Mouse (Mus musculus) intestine, embryonic 14.5 days (tissue): ENCODE results near the gene Vmp1. TPM values are rescaled to one million over a fixed set of nuclear protein-coding genes. Genes with fewer than 3 reads are reported as not detected.

Experiments used
- ATAC-seq: fragments of 200-750 bp; cut with Nextera tagmentation; replicated peaks from 2 replicates; pipeline ENCODE4 v1.8.0; 2017; ENCODE audit warnings: low read depth, moderate number of reproducible peaks, moderate TSS enrichment, moderate library complexity; ENCODE audit not compliant: low FRiP score, low TSS enrichment
- DNase-seq: peaks from one replicate; pipeline ENCODE4 v3.0.0-alpha.2; 2018; ENCODE audit warnings: low spot score
- H3K27ac ChIP-seq: fragments of 300-500 bp; sonication (generic); 2 replicates; pipeline ENCODE4 v1.5.1; 2014; ENCODE audit warnings: low read depth, mild to moderate bottlenecking, control low read depth
- H3K27me3 ChIP-seq: fragments of 300-500 bp; sonication (generic); replicated peaks from 2 replicates; pipeline ENCODE4 v1.6.1; 2014; ENCODE audit warnings: low read length, control low read depth; ENCODE audit not compliant: control insufficient read depth, insufficient read depth
- H3K36me3 ChIP-seq: fragments of 300-500 bp; sonication (generic); 2 replicates; pipeline ENCODE4 v1.6.1; 2014; ENCODE audit warnings: low read length, control low read depth; ENCODE audit not compliant: control insufficient read depth, insufficient read depth
- H3K4me1 ChIP-seq: fragments of 300-500 bp; sonication (generic); replicated peaks from 2 replicates; pipeline ENCODE4 v1.6.1; 2014; ENCODE audit warnings: low read length, control low read depth, mixed read lengths; ENCODE audit not compliant: control insufficient read depth, insufficient read depth
- H3K4me2 ChIP-seq: fragments of 300-500 bp; sonication (generic); 2 replicates; pipeline ENCODE4 v1.6.1; 2014; ENCODE audit warnings: low read length
- H3K4me3 ChIP-seq: fragments of 300-500 bp; sonication (generic); 2 replicates; pipeline ENCODE4 v1.5.1; 2014; ENCODE audit warnings: low read depth, low read length, control low read depth, mixed read lengths
- H3K9ac ChIP-seq: fragments of 300-500 bp; sonication (generic); 2 replicates; pipeline ENCODE4 v1.6.1; 2014; ENCODE audit warnings: mild to moderate bottlenecking, low read length
- H3K9me3 ChIP-seq: fragments of 300-500 bp; sonication (generic); 2 replicates; pipeline ENCODE4 v1.6.1; 2016; ENCODE audit warnings: low read length, control low read depth; ENCODE audit not compliant: control insufficient read depth
- WGBS: fragments of 180-500 bp; shearing (Covaris S2); extraction: QIAGEN DNeasy Blood & Tissue Kit; methylation state at CpG from one replicate; pipeline ENCODE4 v1.1.7; 2014; 5-methylcytosine and 5-hydroxymethylcytosine counted together
- polyA plus RNA-seq: library from polyadenylated mRNA; unstranded; fragments of >200 nt; fragmentation: Nextera tagmentation; extraction: Ambion mirVana; gene quantifications from 2 replicates; pipeline ENCODE4 v1.2.1, GENCODE M21; 2014

Vmp1 gene
- polyA plus RNA-seq, 1 experiment from 2014 or later: 133 TPM

DNA sequence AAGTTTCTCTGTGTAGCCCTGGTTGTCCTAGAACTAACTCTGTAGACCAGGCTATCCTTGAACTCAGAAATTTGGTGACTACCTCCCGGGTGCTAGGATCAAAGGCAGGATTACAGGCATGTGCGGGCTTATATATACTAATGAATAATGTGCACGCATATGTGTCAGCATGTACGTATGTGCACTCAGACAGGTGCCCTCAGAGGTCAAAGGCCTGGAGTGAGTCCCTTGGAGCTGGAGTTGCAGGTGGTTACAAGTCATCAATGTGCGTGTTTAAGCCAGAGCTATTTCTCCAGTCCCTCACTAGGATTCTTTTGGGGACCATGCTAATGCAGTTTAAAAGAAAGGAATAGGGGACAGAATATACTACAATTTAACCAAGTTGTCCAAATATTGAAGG lies 85.5 kb downstream of the Vmp1 start:
- H3K36me3 ChIP-seq: no peaks in the 10 kb centered on the region
- no peak overlapping the region for H3K4me3 ChIP-seq
- H3K9ac ChIP-seq: no peak overlapping the region
- no peak overlapping the region for H3K4me2 ChIP-seq
- no peaks in the 10 kb centered on the region for H3K9me3 ChIP-seq
- ATAC-seq (no peak), DNase-seq (no peak)
- H3K27ac ChIP-seq: no peak overlapping the region
- peaks cover 2% of the 10 kb centered on the region; the same call in 1 of the 2 replicates for H3K4me1 ChIP-seq
- H3K27me3 ChIP-seq: no peaks in the 10 kb centered on the region
- 89% methylated on average over 5 of the region's 5 CpGs for WGBS

DNA sequence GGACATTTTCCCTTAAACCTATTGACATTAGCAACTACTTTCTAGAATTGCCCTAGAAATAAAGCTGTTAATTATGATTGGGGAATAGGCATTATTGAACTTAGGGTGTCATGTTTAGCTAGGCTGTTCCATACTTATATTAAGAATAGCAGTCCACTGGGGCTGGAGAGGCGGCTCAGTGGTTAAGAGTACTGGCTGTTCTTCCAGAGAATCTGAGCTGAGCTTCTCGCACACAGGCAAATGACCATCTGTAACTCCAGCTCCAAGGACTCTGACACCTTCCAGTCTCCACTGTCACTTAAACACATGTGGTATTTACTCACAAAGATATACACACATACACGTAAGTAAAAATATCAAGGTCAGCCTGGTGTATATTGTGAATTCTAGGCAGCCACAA lies 86.7 kb downstream of the Vmp1 start:
- H3K27me3 ChIP-seq: no peaks in the 10 kb centered on the region
- H3K9me3 ChIP-seq: no peaks in the 10 kb centered on the region
- ATAC-seq (no peak), DNase-seq (no peak)
- WGBS: 81% methylated on average over 3 of the region's 3 CpGs
- H3K4me2 ChIP-seq: no peak overlapping the region
- no peak overlapping the region for H3K9ac ChIP-seq
- no peak overlapping the region for H3K27ac ChIP-seq
- no peaks in the 10 kb centered on the region for H3K36me3 ChIP-seq
- H3K4me1 ChIP-seq: peaks cover 4% of the 10 kb centered on the region; the same call in 1 of the 2 replicates
- no peak overlapping the region for H3K4me3 ChIP-seq

DNA sequence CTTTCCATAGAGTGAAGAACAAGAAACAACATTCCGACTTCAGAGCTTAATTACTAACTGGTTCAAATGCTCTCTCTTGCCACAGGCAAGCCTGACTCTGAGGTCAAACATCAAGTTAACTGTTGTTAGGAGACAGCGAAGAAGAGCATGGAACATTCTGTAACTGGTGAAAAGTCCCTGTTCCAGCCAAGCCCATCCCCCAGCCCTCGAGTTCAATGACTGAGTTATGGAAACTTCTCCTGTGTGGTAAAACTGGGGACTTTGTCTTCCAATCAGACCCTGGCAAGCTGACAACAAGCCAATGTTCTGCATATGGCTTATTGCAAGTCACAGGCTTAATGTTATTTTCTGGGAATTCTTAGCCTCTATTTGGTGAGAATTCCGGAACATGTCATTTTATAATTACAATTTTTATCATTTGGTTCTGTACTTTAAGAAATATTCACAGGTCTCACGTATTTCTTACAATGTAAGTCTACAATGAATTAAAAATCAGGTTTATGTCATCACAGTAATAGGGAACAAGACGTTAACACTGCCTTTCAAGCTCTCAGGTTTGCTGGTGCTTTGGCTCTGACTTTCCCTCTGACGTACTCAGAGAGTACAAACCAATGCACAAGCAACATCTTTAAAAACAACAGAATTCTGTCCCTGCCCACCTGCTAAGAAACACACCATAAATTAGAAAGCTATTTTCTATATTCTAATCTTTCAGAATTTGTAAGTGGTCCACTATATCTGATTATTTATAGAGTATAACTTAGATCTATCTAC lies 87.3 kb downstream of the Vmp1 start:
- WGBS: 86% methylated on average over 7 of the region's 7 CpGs
- Histone ChIP-seq H3K4me2 (no peak overlapping the region), H3K4me3 (no peak overlapping the region), H3K9ac (no peak overlapping the region), H3K9me3 (no peaks in the 10 kb centered on the region), H3K27me3 (no peaks in the 10 kb centered on the region), H3K36me3 (no peaks in the 10 kb centered on the region), H3K4me1 (peaks cover 4% of the 10 kb centered on the region; the same call in 1 of the 2 replicates), H3K27ac (no peak overlapping the region)
- no peak for ATAC-seq
- no peak for DNase-seq

DNA sequence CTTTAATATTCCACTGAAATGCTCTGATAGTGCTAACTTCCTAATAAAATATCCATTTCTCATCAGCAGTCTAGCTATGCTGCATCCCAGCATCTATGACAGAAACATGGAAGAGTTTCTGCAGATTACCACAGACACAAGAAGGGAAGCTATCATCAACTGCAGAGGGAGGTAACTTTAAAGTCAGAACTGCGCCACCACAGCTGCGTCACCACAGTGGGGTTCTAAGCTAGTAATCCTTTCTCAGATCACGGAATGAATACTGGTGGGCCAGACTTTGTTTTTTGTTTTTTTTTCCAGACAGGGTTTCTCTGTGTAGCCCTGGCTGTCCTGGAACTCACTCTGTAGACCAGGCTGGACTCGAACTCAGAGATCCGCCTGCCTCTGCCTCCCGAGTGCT lies 88.3 kb downstream of the Vmp1 start:
- WGBS: 98% methylated on average over 6 of the region's 6 CpGs
- no peaks in the 10 kb centered on the region for H3K9me3 ChIP-seq
- ATAC-seq (no peak), DNase-seq (no peak)
- H3K27me3 ChIP-seq: no peaks in the 10 kb centered on the region
- no peak overlapping the region for H3K4me3 ChIP-seq
- H3K4me2 ChIP-seq: no peak overlapping the region
- H3K36me3 ChIP-seq: no peaks in the 10 kb centered on the region
- H3K27ac ChIP-seq: no peak overlapping the region
- peaks cover 4% of the 10 kb centered on the region; the same call in 1 of the 2 replicates for H3K4me1 ChIP-seq
- no peak overlapping the region for H3K9ac ChIP-seq

DNA sequence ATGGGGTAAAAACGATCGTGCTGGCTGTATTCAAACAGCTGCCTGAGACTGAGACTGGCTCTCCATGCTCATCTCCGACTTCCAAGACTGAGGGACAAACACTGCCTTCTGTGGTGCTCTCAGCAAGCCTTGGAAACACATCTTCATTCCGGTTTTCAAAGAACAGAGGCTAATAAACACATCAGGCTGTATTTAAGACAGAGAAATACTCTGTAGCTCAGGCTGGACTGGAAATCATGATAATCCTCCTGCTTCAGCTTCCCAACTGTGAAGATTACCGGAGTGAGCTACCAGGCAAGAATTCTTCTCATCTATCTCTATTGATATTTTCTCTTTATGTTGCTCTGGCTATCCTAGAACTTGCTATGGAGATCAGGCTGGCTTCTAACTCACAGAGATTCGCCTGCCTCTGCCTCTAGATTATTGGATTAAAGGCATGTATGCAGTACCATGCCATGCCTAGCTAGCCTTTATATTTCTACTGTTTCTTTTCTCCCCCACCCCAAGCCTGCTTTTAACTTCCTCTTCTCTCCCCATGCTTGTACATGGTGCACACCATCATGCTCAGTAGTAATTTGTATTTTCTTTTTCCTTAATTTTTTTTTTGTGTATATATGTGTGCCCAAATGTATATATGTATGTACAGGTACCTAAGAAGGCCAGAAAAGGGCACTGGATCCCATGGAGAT lies 89.3 kb downstream of the Vmp1 start:
- Histone ChIP-seq H3K27me3 (no peaks in the 10 kb centered on the region), H3K4me3 (no peak overlapping the region), H3K4me2 (no peak overlapping the region), H3K4me1 (peaks cover 4% of the 10 kb centered on the region; the same call in 1 of the 2 replicates), H3K9me3 (no peaks in the 10 kb centered on the region), H3K9ac (no peak overlapping the region), H3K36me3 (no peaks in the 10 kb centered on the region), H3K27ac (no peak overlapping the region)
- no peak for DNase-seq
- no peak for ATAC-seq
- WGBS: 85% methylated on average over 6 of the region's 6 CpGs

DNA sequence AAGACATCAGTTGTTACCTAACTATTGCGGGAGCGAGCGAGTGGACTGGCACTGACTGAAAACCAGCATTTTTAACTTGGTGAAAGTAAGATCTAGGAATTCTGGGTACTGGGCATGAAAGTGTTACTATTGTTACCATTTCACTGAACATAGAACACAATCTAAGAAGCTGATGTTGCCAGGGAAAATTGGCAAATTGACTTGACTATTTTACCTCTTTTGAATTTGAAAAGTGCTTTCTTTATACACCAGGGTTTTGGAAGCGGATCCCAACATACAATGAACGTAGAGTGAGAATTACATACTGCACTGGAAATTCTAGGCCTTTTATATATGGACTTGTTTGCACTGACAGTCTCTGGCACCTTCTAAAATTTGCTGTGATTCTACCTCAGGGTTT lies 90.2 kb downstream of the Vmp1 start:
- Histone ChIP-seq H3K4me1 (peaks cover 4% of the 10 kb centered on the region; the same call in 1 of the 2 replicates), H3K27me3 (no peaks in the 10 kb centered on the region), H3K36me3 (no peaks in the 10 kb centered on the region), H3K9me3 (no peaks in the 10 kb centered on the region), H3K9ac (no peak overlapping the region), H3K4me3 (no peak overlapping the region), H3K4me2 (no peak overlapping the region), H3K27ac (no peak overlapping the region)
- DNase-seq: no peak
- no peak for ATAC-seq
- 87% methylated on average over 5 of the region's 5 CpGs for WGBS

DNA sequence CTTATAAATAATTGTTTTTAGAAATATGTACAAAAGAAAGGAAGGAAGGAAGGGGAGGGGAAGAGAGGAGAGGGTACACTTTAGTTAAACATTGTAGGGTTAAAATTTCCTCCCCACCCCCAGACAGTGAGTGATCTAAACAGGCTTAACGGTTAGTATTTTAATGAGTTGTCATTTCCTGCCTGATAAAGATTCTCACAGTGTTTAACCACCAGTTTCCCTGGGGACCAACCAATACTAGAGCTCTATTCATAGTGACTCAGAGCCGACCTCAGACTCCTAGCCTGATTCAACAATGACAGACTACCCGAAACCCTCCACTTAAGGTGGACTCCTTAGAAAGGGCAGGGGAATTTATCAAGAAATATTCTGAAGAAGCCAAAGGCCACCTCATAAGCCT lies 90.6 kb downstream of the Vmp1 start:
- Histone ChIP-seq H3K4me3 (no peak overlapping the region), H3K4me1 (peaks cover 8% of the 10 kb centered on the region; the same call in 1 of the 2 replicates), H3K36me3 (no peaks in the 10 kb centered on the region), H3K27me3 (no peaks in the 10 kb centered on the region), H3K9ac (no peak overlapping the region), H3K4me2 (no peak overlapping the region), H3K9me3 (no peaks in the 10 kb centered on the region), H3K27ac (no peak overlapping the region)
- 0 out of 2 replicates have a peak, but pooled peaks have one; percentile 32 for ATAC-seq
- no peak for DNase-seq
- 30% methylated on average over 3 of the region's 3 CpGs for WGBS

DNA sequence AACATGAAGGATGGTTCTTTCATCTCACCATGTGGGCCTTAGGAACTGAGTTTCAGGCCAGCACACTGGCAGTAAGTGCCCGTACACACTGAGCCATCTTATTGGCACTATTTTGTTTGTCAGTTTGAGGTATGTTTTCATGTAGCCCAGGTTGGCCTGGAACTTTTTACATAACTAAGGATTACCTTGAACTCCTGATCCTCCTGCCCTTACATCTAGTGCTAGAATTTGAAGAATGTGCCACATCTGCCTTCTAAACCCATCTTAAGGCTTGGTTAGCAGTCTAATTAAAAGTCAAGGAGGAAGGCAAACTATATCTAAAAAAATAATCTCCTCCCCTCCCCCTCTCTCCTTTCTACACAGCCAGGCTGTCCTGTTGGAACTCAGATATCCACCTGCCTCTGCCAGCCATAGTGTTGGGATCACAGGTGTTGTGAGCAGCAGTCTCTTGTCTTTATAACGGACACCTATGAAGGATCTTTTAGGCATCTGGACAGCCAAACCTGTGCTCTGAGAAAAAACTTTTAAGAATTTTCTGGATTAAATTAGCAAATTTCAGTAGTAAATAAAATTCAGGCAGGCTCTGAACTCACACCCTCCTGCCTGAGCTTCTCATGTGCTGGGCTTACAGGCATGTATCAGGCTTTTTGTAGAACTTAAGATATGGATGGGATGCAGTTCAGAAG lies 91.6 kb downstream of the Vmp1 start:
- H3K36me3 ChIP-seq: no peaks in the 10 kb centered on the region
- no peak for ATAC-seq
- no peaks in the 10 kb centered on the region for H3K9me3 ChIP-seq
- no peak overlapping the region for H3K4me3 ChIP-seq
- no peaks in the 10 kb centered on the region for H3K27me3 ChIP-seq
- no peak overlapping the region for H3K27ac ChIP-seq
- H3K4me1 ChIP-seq: peaks cover 14% of the 10 kb centered on the region
- H3K9ac ChIP-seq: no peak overlapping the region
- H3K4me2 ChIP-seq: no peak overlapping the region
- no peak for DNase-seq
- 86% methylated on average over 2 of the region's 2 CpGs for WGBS
